ENCODE assay signal across 8 mouse cellular contexts in the genomic region with DNA sequence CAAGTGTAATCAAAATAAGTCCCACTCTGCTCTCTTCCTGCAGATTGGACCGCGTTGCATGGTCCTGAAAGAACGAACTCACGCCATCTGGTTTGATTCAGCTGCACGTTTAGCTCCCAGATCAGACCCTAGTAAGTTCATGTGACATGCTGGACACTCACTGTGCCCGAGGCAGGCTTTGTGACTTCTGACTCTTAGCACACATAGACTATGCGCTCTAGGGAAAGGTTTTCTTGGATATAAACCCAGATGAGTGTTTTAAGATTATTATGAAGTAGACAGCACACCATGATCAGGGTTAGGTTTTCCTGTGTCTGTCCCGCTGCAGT. TPM values are rescaled to one million over a fixed set of nuclear protein-coding genes. Genes with fewer than 3 reads are reported as not detected.
DNase-seq lines count a peak whose midpoint lies in the region; ATAC-seq and TF ChIP-seq lines count a peak whose summit lies in the region.

No protein-coding gene starts in this region.

- H3K4me1 ChIP-seq in hindbrain, embryonic 16.5 days (ENCODE audit: control insufficient read depth, insufficient read depth, low read depth, low read length) = peaks cover 7% of the 10 kb centered on the region
- H3K4me1 ChIP-seq in neural tube, embryonic 13.5 days (replicated peaks) = peaks cover 17% of the 10 kb centered on the region

- peak overlapping the region; percentile 52 for H3K4me2 ChIP-seq in hindbrain, embryonic 16.5 days (ENCODE audit: low read length)
- peak overlapping the region; percentile 21 for H3K4me2 ChIP-seq in neural tube, embryonic 13.5 days

- no peak for TF ChIP-seq CTCF in left cerebral cortex, adult 2 months (IDR thresholded peaks at IDR 0.05)

- ATAC-seq in hindbrain, embryonic 16.5 days = peak; percentile 68
- peak; percentile 8; the same call in 1 of the 2 replicates for ATAC-seq in neural tube, embryonic 13.5 days (ENCODE audit: low read depth)

- H3K4me3 ChIP-seq in left cerebral cortex, adult 2 months = peak overlapping the region; percentile 33
- peak overlapping the region; percentile 25; the same call in 1 of the 2 replicates for H3K4me3 ChIP-seq in hindbrain, embryonic 16.5 days (ENCODE audit: low read length)
- H3K4me3 ChIP-seq in neural tube, embryonic 13.5 days = no peak overlapping the region

- no peaks in the 10 kb centered on the region for H3K27me3 ChIP-seq in hindbrain, embryonic 16.5 days (replicated peaks; ENCODE audit: control insufficient read depth, insufficient read depth, low read length)
- no peaks in the 10 kb centered on the region for H3K27me3 ChIP-seq in neural tube, embryonic 13.5 days

- DNase-seq in embryo, embryonic 11 days = peak; percentile 59
- DNase-seq in embryo, embryonic 10.5 days (ENCODE audit: low spot score) = no peak
- no peak for DNase-seq in left cerebral cortex, adult 2 months (ENCODE audit: extremely low spot score in 1 of 2, low spot score in 2 of 2)
- no peak for DNase-seq in left cerebral cortex, postnatal 4 days
- no peak for DNase-seq in urinary bladder, adult 2 months (ENCODE audit: low spot score)
- DNase-seq in frontal cortex, postnatal 14 days (ENCODE audit: low spot score in 2 of 2) = no peak

- H3K36me3 ChIP-seq in hindbrain, embryonic 16.5 days (ENCODE audit: control insufficient read depth, insufficient read depth, low read length) = no peaks in the 10 kb centered on the region
- no peaks in the 10 kb centered on the region for H3K36me3 ChIP-seq in neural tube, embryonic 13.5 days

- H3K9me3 ChIP-seq in hindbrain, embryonic 16.5 days (ENCODE audit: control insufficient read depth, low read length) = no peaks in the 10 kb centered on the region; the same call in 1 of the 2 replicates
- H3K9me3 ChIP-seq in neural tube, embryonic 13.5 days = peaks cover 3% of the 10 kb centered on the region; the same call in 1 of the 2 replicates

- whole genome bisulfite sequencing in hindbrain, embryonic 16.5 days = 54% methylated on average over 8 of the region's 8 CpGs
- 67% methylated on average over 8 of the region's 8 CpGs for WGBS in neural tube, embryonic 13.5 days

- H3K9ac ChIP-seq in hindbrain, embryonic 16.5 days (ENCODE audit: low read depth, low read length) = 0 out of 2 replicates have a peak overlapping the region, but pooled peaks have one; percentile 27
- no peak overlapping the region for H3K9ac ChIP-seq in neural tube, embryonic 13.5 days

- H3K27ac ChIP-seq in left cerebral cortex, adult 2 months = no peak overlapping the region
- peak overlapping the region; percentile 73 for H3K27ac ChIP-seq in hindbrain, embryonic 16.5 days (ENCODE audit: low read depth, low read length)
- peak overlapping the region; percentile 25; the same call in 1 of the 2 replicates for H3K27ac ChIP-seq in neural tube, embryonic 13.5 days (replicated peaks)

- intact Hi-C loops in left cerebral cortex, adult 2 months (cut with DNase I) = loop anchor here (5.0 kb wide), 2 partner anchors 36 to 74 kb away; a partner anchor contains a TSS
- intact Hi-C loops in left cerebral cortex, postnatal 4 days (cut with DNase I) = no loop called here

RNA-seq across cellular contexts. Expression of a gene that starts 8.2 kb away (rescaled TPM):
- total RNA-seq in left cerebral cortex, adult 2 months (2021) = not detected
- not detected for total RNA-seq in left cerebral cortex, postnatal 4 days (2021)
- not detected in 2 replicates for polyA plus RNA-seq in hindbrain, embryonic 16.5 days (2015; fragmentation: Nextera tagmentation; extraction: Ambion mirVana)
- not detected in 2 replicates for polyA plus RNA-seq in neural tube, embryonic 13.5 days (2015; fragmentation: Nextera tagmentation; extraction: Ambion mirVana)
- polyA plus RNA-seq in urinary bladder, adult 2 months (2012; rRNA removed) = 0.07 and 0.12 TPM in 2 replicates
